Mouse (Mus musculus) midbrain, embryonic 12.5 days (tissue): ENCODE measurements around the gene C1qtnf1. TPM values are rescaled to one million over a fixed set of nuclear protein-coding genes. Genes with fewer than 3 reads are reported as not detected.

ENCODE experiments used
- ATAC-seq: fragments of 200-750 bp; cut with Nextera tagmentation; 2 replicates; pipeline ENCODE4 v1.8.0; 2017; ENCODE audit warnings: low read depth, moderate TSS enrichment, moderate library complexity; ENCODE audit not compliant: low FRiP score
- H3K27ac ChIP-seq: fragments of 300-500 bp; sonication (generic); replicated peaks from 2 replicates; pipeline ENCODE4 v1.5.1; 2016; ENCODE audit warnings: mild to moderate bottlenecking
- H3K27me3 ChIP-seq: fragments of 300-500 bp; sonication (generic); 2 replicates; pipeline ENCODE4 v1.6.1; 2016; ENCODE audit warnings: mild to moderate bottlenecking
- H3K36me3 ChIP-seq: fragments of 300-500 bp; sonication (generic); 2 replicates; pipeline ENCODE4 v1.6.1; 2016
- H3K4me1 ChIP-seq: fragments of 300-500 bp; sonication (generic); 2 replicates; pipeline ENCODE4 v1.6.1; 2016
- H3K4me2 ChIP-seq: fragments of 300-500 bp; sonication (generic); replicated peaks from 2 replicates; pipeline ENCODE4 v1.6.1; 2016; ENCODE audit warnings: mild to moderate bottlenecking, moderate library complexity
- H3K4me3 ChIP-seq: fragments of 300-500 bp; sonication (generic); 2 replicates; pipeline ENCODE4 v1.5.1; 2016; ENCODE audit warnings: mild to moderate bottlenecking
- H3K9ac ChIP-seq: fragments of 300-500 bp; sonication (generic); replicated peaks from 2 replicates; pipeline ENCODE4 v1.6.1; 2016; ENCODE audit warnings: mild to moderate bottlenecking, moderate library complexity
- H3K9me3 ChIP-seq: fragments of 300-500 bp; sonication (generic); 2 replicates; pipeline ENCODE4 v1.6.1; 2016; ENCODE audit warnings: mild to moderate bottlenecking
- WGBS: fragments of 180-500 bp; shearing (Covaris S2); methylation state at CpG from one replicate; pipeline ENCODE4 v1.1.7; 2016; 5-methylcytosine and 5-hydroxymethylcytosine counted together
- polyA plus RNA-seq: library from polyadenylated mRNA; unstranded; fragments of >200 nt; fragmentation: Nextera tagmentation; extraction: Ambion mirVana; gene quantifications from 2 replicates; pipeline ENCODE4 v1.2.1, GENCODE M21; 2016

C1qtnf1 gene
- polyA plus RNA-seq, 1 experiment from 2014 or later = 3.3 TPM

DNA sequence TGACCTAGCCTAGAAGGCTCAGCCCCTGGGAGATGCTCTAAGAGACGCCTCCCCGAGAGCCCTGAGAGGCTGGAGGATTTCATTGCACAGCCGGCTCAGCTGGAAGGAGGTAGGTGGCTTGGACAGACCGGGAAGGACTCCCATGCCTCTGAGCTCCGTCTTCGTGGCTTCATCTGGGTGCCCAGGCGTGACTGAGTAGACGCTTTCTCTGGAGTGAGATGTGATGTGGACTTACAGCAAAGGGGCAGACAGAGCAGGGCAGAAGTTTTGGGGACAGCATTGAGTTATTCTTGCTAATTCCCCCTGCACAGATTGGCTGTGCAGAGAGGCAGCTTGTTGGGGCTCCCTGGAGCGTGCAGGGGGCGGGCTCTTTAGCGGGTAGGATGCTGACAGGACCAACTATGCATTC lies 461 bp downstream of the C1qtnf1 start:
- 8% methylated on average over 11 of the region's 11 CpGs for WGBS
- no peak for ATAC-seq

GRCm38 (mm10) chr11:118428944-118429709 lies 1.1 kb downstream of the C1qtnf1 start:
- Histone ChIP-seq H3K9ac (no peak overlapping the region), H3K4me2 (peak overlapping the region; percentile 38; the same call in 1 of the 2 replicates), H3K36me3 (no peaks in the 10 kb centered on the region), H3K4me3 (no peak overlapping the region), H3K9me3 (no peaks in the 10 kb centered on the region), H3K27me3 (peaks cover 41% of the 10 kb centered on the region), H3K4me1 (peaks cover 29% of the 10 kb centered on the region), H3K27ac (no peak overlapping the region)
- 59% methylated on average over 8 of the region's 8 CpGs for WGBS
- ATAC-seq = no peak

More for the DNA sequence above, 461 bp downstream of the C1qtnf1 start:
- peaks cover 29% of the 10 kb centered on the region for H3K4me1 ChIP-seq
- H3K9ac ChIP-seq = no peak overlapping the region
- peak overlapping the region; percentile 38 for H3K4me2 ChIP-seq
- H3K4me3 ChIP-seq = peak overlapping the region; percentile 14; the same call in 1 of the 2 replicates
- no peak overlapping the region for H3K27ac ChIP-seq
- H3K27me3 ChIP-seq = peaks cover 46% of the 10 kb centered on the region
- no peaks in the 10 kb centered on the region for H3K9me3 ChIP-seq
- no peaks in the 10 kb centered on the region for H3K36me3 ChIP-seq

- Histone ChIP-seq H3K36me3 (no peaks in the 10 kb centered on the region), H3K27ac (no peak overlapping the region), H3K4me1 (peaks cover 28% of the 10 kb centered on the region), H3K9me3 (no peaks in the 10 kb centered on the region), H3K9ac (no peak overlapping the region; the same call in 1 of the 2 replicates), H3K4me2 (no peak overlapping the region), H3K4me3 (no peak overlapping the region), H3K27me3 (peaks cover 38% of the 10 kb centered on the region; the same call in 1 of the 2 replicates)
- 67% methylated on average over 4 of the region's 4 CpGs for WGBS
- ATAC-seq = no peak
Measured at GRCm38 (mm10) chr11:118430291-118430885, 2.4 kb downstream of the C1qtnf1 start.

GRCm38 (mm10) chr11:118431100-118431948 lies 3.3 kb downstream of the C1qtnf1 start:
- no peak overlapping the region for H3K9ac ChIP-seq
- H3K4me3 ChIP-seq = no peak overlapping the region
- 77% methylated on average over 16 of the region's 16 CpGs for WGBS
- no peak overlapping the region for H3K27ac ChIP-seq
- H3K36me3 ChIP-seq = no peaks in the 10 kb centered on the region
- H3K4me1 ChIP-seq = peaks cover 31% of the 10 kb centered on the region
- H3K9me3 ChIP-seq = no peaks in the 10 kb centered on the region
- H3K4me2 ChIP-seq = no peak overlapping the region
- no peak for ATAC-seq
- peaks cover 34% of the 10 kb centered on the region; the same call in 1 of the 2 replicates for H3K27me3 ChIP-seq

- H3K4me2 ChIP-seq = peak overlapping the region; percentile 31
Measured at GRCm38 (mm10) chr11:118433398-118433868, 5.4 kb downstream of the C1qtnf1 start.

GRCm38 (mm10) chr11:118434093-118434492 lies 6.1 kb downstream of the C1qtnf1 start:
- Histone ChIP-seq H3K27me3 (peaks cover 7% of the 10 kb centered on the region; the same call in 1 of the 2 replicates), H3K4me1 (peaks cover 42% of the 10 kb centered on the region), H3K9ac (no peak overlapping the region), H3K27ac (no peak overlapping the region), H3K9me3 (no peaks in the 10 kb centered on the region), H3K36me3 (no peaks in the 10 kb centered on the region), H3K4me3 (no peak overlapping the region), H3K4me2 (peak overlapping the region; percentile 31)
- no peak for ATAC-seq
- WGBS = 60% methylated on average over 13 of the region's 13 CpGs

More at GRCm38 (mm10) chr11:118433398-118433868, 5.4 kb downstream of the C1qtnf1 start:
- Histone ChIP-seq H3K4me3 (no peak overlapping the region), H3K27ac (no peak overlapping the region), H3K9me3 (no peaks in the 10 kb centered on the region), H3K36me3 (no peaks in the 10 kb centered on the region), H3K27me3 (peaks cover 13% of the 10 kb centered on the region; the same call in 1 of the 2 replicates), H3K4me1 (peaks cover 40% of the 10 kb centered on the region), H3K9ac (no peak overlapping the region)
- 75% methylated on average over 10 of the region's 10 CpGs for WGBS
- no peak for ATAC-seq

- Histone ChIP-seq H3K4me3 (no peak overlapping the region), H3K27ac (no peak overlapping the region), H3K9me3 (no peaks in the 10 kb centered on the region), H3K4me2 (no peak overlapping the region), H3K9ac (no peak overlapping the region), H3K36me3 (no peaks in the 10 kb centered on the region), H3K4me1 (peaks cover 50% of the 10 kb centered on the region), H3K27me3 (no peaks in the 10 kb centered on the region)
- ATAC-seq = no peak; the same call in 1 of the 2 replicates
- 32% methylated on average over 6 of the region's 6 CpGs for WGBS
Measured at GRCm38 (mm10) chr11:118436471-118436935, 8.5 kb downstream of the C1qtnf1 start.

DNA sequence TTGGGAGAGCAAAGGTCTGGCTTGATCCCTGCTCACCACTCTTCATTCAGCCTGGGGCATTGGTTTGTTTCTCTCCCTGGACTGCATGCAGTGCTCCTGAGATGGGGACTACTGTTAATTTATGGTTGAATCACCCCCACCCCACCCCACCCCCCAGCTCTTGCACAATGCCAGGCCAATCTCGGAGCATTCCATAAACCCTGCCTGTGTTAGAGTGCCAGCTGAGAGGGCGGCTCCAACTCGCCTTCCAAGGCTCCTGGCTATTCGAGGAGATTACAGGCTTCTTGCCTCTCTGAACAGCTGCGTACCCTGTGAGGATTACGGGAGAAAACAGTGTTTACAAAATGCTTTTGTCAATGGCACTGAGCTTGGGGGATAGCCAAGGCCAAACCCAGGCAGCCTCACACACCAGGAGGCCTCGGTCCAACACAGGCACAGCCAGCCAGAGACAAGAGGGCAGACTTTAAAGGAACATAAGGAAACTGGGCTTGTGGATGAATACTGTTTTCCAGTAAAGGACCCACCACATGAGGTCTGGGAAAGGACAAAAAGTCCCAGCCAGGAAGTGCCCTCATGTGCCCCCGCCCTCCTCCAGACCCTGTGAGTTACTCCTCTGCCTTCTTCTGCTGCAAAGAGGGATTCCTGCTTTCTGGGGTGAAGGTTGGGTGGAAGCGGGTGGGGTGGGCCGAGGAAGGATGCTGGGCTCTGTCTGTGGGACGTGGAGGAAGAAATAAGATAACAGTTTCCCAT lies 10.8 kb downstream of the C1qtnf1 start:
- 16% methylated on average over 11 of the region's 11 CpGs for WGBS
- Histone ChIP-seq H3K9ac (no peak overlapping the region), H3K4me3 (no peak overlapping the region), H3K4me1 (peaks cover 43% of the 10 kb centered on the region), H3K4me2 (peak overlapping the region; percentile 3; the same call in 1 of the 2 replicates), H3K27me3 (peaks cover 4% of the 10 kb centered on the region), H3K36me3 (no peaks in the 10 kb centered on the region), H3K9me3 (no peaks in the 10 kb centered on the region), H3K27ac (peak overlapping the region; percentile 82)
- peak; percentile 72 for ATAC-seq

- ATAC-seq = no peak
- Histone ChIP-seq H3K27ac (no peak overlapping the region), H3K4me3 (no peak overlapping the region), H3K4me1 (peaks cover 25% of the 10 kb centered on the region), H3K4me2 (no peak overlapping the region), H3K9me3 (no peaks in the 10 kb centered on the region), H3K36me3 (no peaks in the 10 kb centered on the region), H3K9ac (no peak overlapping the region), H3K27me3 (peaks cover 18% of the 10 kb centered on the region)
- WGBS = 80% methylated on average over 13 of the region's 13 CpGs
Measured at GRCm38 (mm10) chr11:118442691-118443090, 14.7 kb downstream of the C1qtnf1 start.

- H3K4me2 ChIP-seq = no peak overlapping the region
- H3K9me3 ChIP-seq = no peaks in the 10 kb centered on the region
- H3K4me1 ChIP-seq = peaks cover 18% of the 10 kb centered on the region
- 38% methylated on average over 11 of the region's 11 CpGs for WGBS
- no peaks in the 10 kb centered on the region for H3K36me3 ChIP-seq
- no peak overlapping the region for H3K4me3 ChIP-seq
- H3K27me3 ChIP-seq = peaks cover 18% of the 10 kb centered on the region
- ATAC-seq = no peak
- H3K9ac ChIP-seq = no peak overlapping the region
- H3K27ac ChIP-seq = no peak overlapping the region
Measured at GRCm38 (mm10) chr11:118443201-118443970, 15.4 kb downstream of the C1qtnf1 start.
